Mouse (Mus musculus) limb, embryonic 12.5 days (tissue): ENCODE data around the gene Pitx1. TPM values are rescaled to one million over a fixed set of nuclear protein-coding genes. Genes with fewer than 3 reads are reported as not detected.

Experiments used
- ATAC-seq: fragments of 200-750 bp; cut with Nextera tagmentation; 2 replicates; pipeline ENCODE4 v1.8.0; 2017; ENCODE audit warnings: low read depth, moderate TSS enrichment; ENCODE audit not compliant: insufficient number of reproducible peaks, insufficient read depth, low FRiP score, low TSS enrichment
- H3K27ac ChIP-seq: fragments of 300-500 bp; sonication (generic); 2 replicates; pipeline ENCODE4 v1.5.1; 2016; ENCODE audit warnings: mild to moderate bottlenecking, moderate library complexity
- H3K27me3 ChIP-seq: fragments of 300-500 bp; sonication (generic); 2 replicates; pipeline ENCODE4 v1.6.1; 2016; ENCODE audit warnings: mild to moderate bottlenecking, moderate library complexity
- H3K36me3 ChIP-seq: fragments of 300-500 bp; sonication (generic); 2 replicates; pipeline ENCODE4 v1.6.1; 2016; ENCODE audit warnings: mild to moderate bottlenecking, moderate library complexity
- H3K4me1 ChIP-seq: fragments of 300-500 bp; sonication (generic); replicated peaks from 2 replicates; pipeline ENCODE4 v1.6.1; 2016
- H3K4me2 ChIP-seq: fragments of 300-500 bp; sonication (generic); 2 replicates; pipeline ENCODE4 v1.6.1; 2016; ENCODE audit warnings: mild to moderate bottlenecking, moderate library complexity
- H3K4me3 ChIP-seq: fragments of 300-500 bp; sonication (generic); replicated peaks from 2 replicates; pipeline ENCODE4 v1.5.1; 2016; ENCODE audit warnings: mild to moderate bottlenecking
- H3K9ac ChIP-seq: fragments of 300-500 bp; sonication (generic); replicated peaks from 2 replicates; pipeline ENCODE4 v1.6.1; 2016; ENCODE audit warnings: mild to moderate bottlenecking, moderate library complexity
- H3K9me3 ChIP-seq: fragments of 300-500 bp; sonication (generic); 2 replicates; pipeline ENCODE4 v1.6.1; 2016; ENCODE audit warnings: mild to moderate bottlenecking, moderate library complexity
- WGBS: fragments of 180-500 bp; shearing (Covaris S2); methylation state at CpG from one replicate; pipeline ENCODE4 v1.1.7; 2016; 5-methylcytosine and 5-hydroxymethylcytosine counted together
- polyA plus RNA-seq: library from polyadenylated mRNA; unstranded; fragments of >200 nt; fragmentation: Nextera tagmentation; extraction: Ambion mirVana; gene quantifications from 2 replicates; pipeline ENCODE4 v1.2.1, GENCODE M21; 2016

Gene Pitx1
- polyA plus RNA-seq, 1 experiment from 2014 or later, result 206 TPM

GRCm38 (mm10) chr13:55775056-55775455 lies 60.9 kb downstream of the Pitx1 start:
- H3K4me2 ChIP-seq, result no peak overlapping the region
- 0 out of 2 replicates have a peak, but pooled peaks cover 5% of the 10 kb centered on the region for H3K9me3 ChIP-seq
- no peaks in the 10 kb centered on the region for H3K36me3 ChIP-seq
- WGBS, result 12% methylated on average over 11 of the region's 11 CpGs
- H3K9ac ChIP-seq, result no peak overlapping the region
- no peak overlapping the region for H3K27ac ChIP-seq
- no peak for ATAC-seq
- no peaks in the 10 kb centered on the region for H3K27me3 ChIP-seq
- peaks cover 10% of the 10 kb centered on the region for H3K4me1 ChIP-seq
- H3K4me3 ChIP-seq, result no peak overlapping the region

Other genes with a start within 250 kb of the Pitx1 start
- 31.5 and 34.7 TPM in 2 replicates for gene B4galt7, start 236.3 kb downstream of the Pitx1 start, polyA plus RNA-seq
- gene Caml, start 213.2 kb downstream of the Pitx1 start, polyA plus RNA-seq, result 59.1 and 60.5 TPM in 2 replicates
- gene Ddx46, start 201.2 kb downstream of the Pitx1 start, polyA plus RNA-seq, result 45.1 and 45.3 TPM in 2 replicates
- gene B230219D22Rik, start 143.1 kb downstream of the Pitx1 start, polyA plus RNA-seq, result 78.7 and 84.5 TPM in 2 replicates
- 94.1 and 95.8 TPM in 2 replicates for gene Txndc15, start 121.5 kb downstream of the Pitx1 start, polyA plus RNA-seq
- gene Pcbd2, start 108.8 kb downstream of the Pitx1 start, polyA plus RNA-seq, result 42.0 and 46.8 TPM in 2 replicates
- gene Catsper3, start 51.6 kb downstream of the Pitx1 start, polyA plus RNA-seq, result 0.15 TPM in 1 of 2 replicates, not detected in the other